Mouse (Mus musculus): ENCODE data around the gene Adgrg4.

Gene Adgrg4

GRCm38 (mm10) chrX:56869863-56870262, at the start of gene Adgrg4:
TSS of gene Adgrg4 (plus strand) at chrX:56870163.
- no peak for DNase-seq (ENCODE audit: low spot score in 2 of 2)

DNA sequence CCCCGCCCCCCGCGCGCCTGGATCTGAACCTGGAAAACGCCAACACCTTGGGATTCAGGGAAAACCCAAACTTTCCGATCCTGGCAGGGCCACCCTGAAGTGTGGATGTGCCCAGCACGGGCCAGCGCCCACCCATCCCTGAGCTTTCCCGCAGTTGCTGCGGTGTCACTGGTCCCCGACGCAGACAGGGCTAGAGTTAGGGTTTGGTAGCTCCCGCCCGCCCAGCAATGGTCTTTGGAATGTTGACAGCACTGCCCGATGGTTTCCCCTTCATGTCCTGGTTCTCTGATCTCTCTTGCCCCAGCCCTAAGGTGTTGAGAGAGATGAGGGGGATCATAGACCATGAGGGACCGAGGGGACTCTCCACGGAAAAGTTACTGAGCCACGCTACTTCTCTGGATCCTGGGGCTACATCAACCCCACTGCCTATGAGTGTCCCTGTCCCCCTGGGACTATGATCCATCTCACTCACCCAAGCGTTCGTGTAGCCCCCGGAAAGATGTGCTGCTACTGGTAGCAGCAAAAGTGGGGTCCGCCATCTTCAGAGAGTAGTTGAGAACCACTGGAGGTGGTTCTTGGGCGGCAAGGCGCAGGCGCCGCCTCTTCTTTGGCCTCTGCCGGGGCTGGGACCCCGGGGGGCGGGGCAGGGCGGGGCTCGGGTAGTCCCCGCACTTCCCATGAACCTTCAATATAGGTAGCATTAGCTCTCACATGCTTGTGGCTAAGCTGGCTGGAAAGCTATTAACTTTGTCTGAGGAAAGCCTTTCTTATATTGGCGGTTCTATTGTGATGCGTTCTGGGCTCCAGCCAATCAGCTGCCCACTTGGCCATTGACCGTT, 48.0 kb upstream of the Adgrg4 start, which contains the start of gene Map7d3:
Map7d3 (minus strand) TSS at position 562 of the 839 bp plus-strand sequence.
- DNase-seq (ENCODE audit: low spot score in 2 of 2): no peak

DNA sequence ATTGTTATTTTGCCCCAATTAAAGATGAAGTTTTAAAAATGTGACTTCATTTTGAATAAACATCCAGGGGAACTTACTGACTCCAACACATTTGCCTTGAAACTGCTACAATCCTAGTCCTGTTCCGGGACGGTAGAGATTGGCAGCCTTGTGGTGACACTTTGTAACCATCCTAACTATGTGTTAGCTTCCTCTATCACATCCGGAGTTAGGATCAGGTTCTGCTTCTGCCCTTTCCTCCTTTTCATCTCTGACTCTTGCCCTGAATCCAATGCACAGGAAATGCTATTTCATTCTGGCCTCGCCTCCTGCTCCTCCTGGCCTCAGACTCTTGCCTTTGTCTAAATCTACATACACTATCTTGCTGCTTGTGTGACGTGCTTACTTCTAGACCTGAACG, 42.5 kb upstream of the Adgrg4 start:
- DNase-seq (ENCODE audit: low spot score in 2 of 2): no peak

GRCm38 (mm10) chrX:56835842-56836241, 34.1 kb upstream of the Adgrg4 start:
- no peak for DNase-seq (ENCODE audit: low spot score in 2 of 2)

GRCm38 (mm10) chrX:56839369-56839768, 30.6 kb upstream of the Adgrg4 start:
- DNase-seq (ENCODE audit: low spot score in 2 of 2): no peak

- DNase-seq (ENCODE audit: low spot score in 2 of 2): no peak
Measured at GRCm38 (mm10) chrX:56841255-56841654, 28.7 kb upstream of the Adgrg4 start.

DNA sequence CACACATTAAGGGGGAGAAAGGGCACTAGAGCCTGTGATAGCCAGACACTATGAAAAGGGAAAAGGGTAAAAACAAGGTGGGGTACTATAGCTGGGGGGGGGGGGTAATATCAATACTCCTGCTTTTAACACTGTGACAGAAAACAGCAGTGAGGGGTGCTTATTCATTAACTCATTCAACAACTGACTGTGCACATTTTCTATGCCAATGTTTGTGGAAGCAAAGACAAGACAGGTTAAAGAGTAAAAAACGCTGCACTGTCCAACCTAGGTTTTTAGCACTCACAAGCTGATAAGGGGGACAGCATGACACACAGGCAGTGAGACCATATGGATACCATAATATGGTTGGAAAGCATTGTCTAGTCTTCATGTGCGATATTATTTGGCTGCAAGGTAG, 142.9 kb downstream of the Adgrg4 start:
- DNase-seq (ENCODE audit: low spot score in 2 of 2): no peak

GRCm38 (mm10) chrX:57042774-57043173, 172.8 kb downstream of the Adgrg4 start, which contains the start of gene Brs3:
TSS of gene Brs3 (plus strand) at chrX:57043074.
- no peak for DNase-seq (ENCODE audit: low spot score in 2 of 2)

DNA sequence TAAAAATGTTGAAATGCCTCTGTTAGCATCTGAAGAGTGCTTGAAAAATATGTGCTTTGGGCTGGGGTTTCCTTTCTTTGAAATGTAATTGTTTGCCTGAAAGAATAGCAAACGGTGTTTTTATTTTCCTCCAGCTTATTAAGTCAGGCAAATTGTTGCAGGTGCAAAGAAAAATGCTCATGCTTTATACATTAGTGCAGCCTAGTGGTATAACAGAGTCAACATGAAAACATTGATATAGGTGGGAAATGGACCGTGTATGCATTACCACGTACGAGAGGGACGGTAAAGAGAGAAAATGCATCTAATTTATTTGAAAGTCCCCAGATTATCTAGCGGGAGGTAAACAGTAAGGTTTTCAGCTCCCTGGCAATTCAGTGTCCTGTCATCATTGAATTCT, 173.9 kb downstream of the Adgrg4 start:
- DNase-seq (ENCODE audit: low spot score in 2 of 2): no peak
